Mouse (Mus musculus) limb, embryonic 14.5 days (tissue): ENCODE results near the gene Arhgap24. TPM values are rescaled to one million over a fixed set of nuclear protein-coding genes. Genes with fewer than 3 reads are reported as not detected.

ENCODE experiments used
- ATAC-seq: fragments of 200-750 bp; cut with Nextera tagmentation; 2 replicates; pipeline ENCODE4 v1.8.0; 2017; ENCODE audit warnings: low read depth, moderate number of reproducible peaks, moderate TSS enrichment; ENCODE audit not compliant: low FRiP score
- DNase-seq: peaks from one replicate; pipeline ENCODE4 v3.0.0-alpha.2; 2015; ENCODE audit warnings: low spot score
- H3K27ac ChIP-seq: fragments of 300-500 bp; sonication (generic); replicated peaks from 2 replicates; pipeline ENCODE4 v1.5.1; 2014; ENCODE audit warnings: low read depth, mild to moderate bottlenecking, low read length, moderate library complexity, mixed read lengths
- H3K27me3 ChIP-seq: fragments of 300-500 bp; sonication (generic); 2 replicates; pipeline ENCODE4 v1.6.1; 2014; ENCODE audit warnings: low read length, mixed read lengths; ENCODE audit not compliant: control insufficient read depth, insufficient read depth
- H3K36me3 ChIP-seq: fragments of 300-500 bp; sonication (generic); 2 replicates; pipeline ENCODE4 v1.6.1; 2014; ENCODE audit warnings: mild to moderate bottlenecking, low read length, moderate library complexity, mixed read lengths; ENCODE audit not compliant: control insufficient read depth, insufficient read depth
- H3K4me1 ChIP-seq: fragments of 300-500 bp; sonication (generic); 2 replicates; pipeline ENCODE4 v1.6.1; 2014; ENCODE audit warnings: antibody characterized with exemption, low read length, mixed read lengths; ENCODE audit not compliant: control insufficient read depth, insufficient read depth
- H3K4me2 ChIP-seq: fragments of 300-500 bp; sonication (generic); replicated peaks from 2 replicates; pipeline ENCODE4 v1.6.1; 2014; ENCODE audit warnings: low read depth, mild to moderate bottlenecking, low read length, moderate library complexity; ENCODE audit not compliant: severe bottlenecking
- H3K4me3 ChIP-seq: fragments of 300-500 bp; sonication (generic); replicated peaks from 2 replicates; pipeline ENCODE4 v1.5.1; 2014; ENCODE audit warnings: low read length
- H3K9ac ChIP-seq: fragments of 300-500 bp; sonication (generic); 2 replicates; pipeline ENCODE4 v1.6.1; 2014; ENCODE audit warnings: mild to moderate bottlenecking, low read depth, low read length, moderate library complexity; ENCODE audit not compliant: severe bottlenecking
- H3K9me3 ChIP-seq: fragments of 300-500 bp; sonication (generic); 2 replicates; pipeline ENCODE4 v1.6.1; 2016; ENCODE audit warnings: low read length; ENCODE audit not compliant: control insufficient read depth
- POLR2A ChIP-seq: fragments of 200-500 bp; IDR thresholded peaks from 2 replicates; pipeline ENCODE4 v1.8.0; 2012; ENCODE audit warnings: inconsistent platforms, mild to moderate bottlenecking, moderate library complexity, borderline replicate concordance; ENCODE audit not compliant: insufficient read depth, insufficient read length; ENCODE audit errors: extremely low read depth
- WGBS: fragments of 180-500 bp; shearing (Covaris S2); extraction: QIAGEN DNeasy Blood & Tissue Kit; methylation state at CpG from one replicate; pipeline ENCODE4 v1.1.7; 2014; 5-methylcytosine and 5-hydroxymethylcytosine counted together
- polyA plus RNA-seq, 2 experiments: library from polyadenylated mRNA; depleted of rRNA in 1 of 2; stranded (reverse) in 1 of 2; unstranded in 1 of 2; fragments of >200 nt; fragmentation: Nextera tagmentation in 1 of 2; extraction: Ambion mirVana in 1 of 2; gene quantifications; 2 replicates each; pipeline versions ENCODE4 v1.2.1 to v1.2.3; 2012 to 2014

Gene Arhgap24
- polyA plus RNA-seq, 2 experiments = 20.2 to 25.8 TPM

- no peak overlapping the region for H3K4me2 ChIP-seq
- no peaks in the 10 kb centered on the region for H3K9me3 ChIP-seq
- no peak overlapping the region for H3K4me3 ChIP-seq
- 61% methylated on average over 2 of the region's 2 CpGs for WGBS
- no peaks in the 10 kb centered on the region for H3K27me3 ChIP-seq
- H3K4me1 ChIP-seq = no peaks in the 10 kb centered on the region; the same call in 1 of the 2 replicates
- H3K27ac ChIP-seq = no peak overlapping the region
- DNase-seq = no peak
- TF ChIP-seq POLR2A = no peak
- no peaks in the 10 kb centered on the region for H3K36me3 ChIP-seq
- H3K9ac ChIP-seq = no peak overlapping the region
- ATAC-seq = no peak
Observed at GRCm38 (mm10) chr5:102786123-102786522, 304.9 kb downstream of the Arhgap24 start.

GRCm38 (mm10) chr5:102788437-102788836 lies 307.2 kb downstream of the Arhgap24 start:
- TF ChIP-seq POLR2A = no peak
- no peaks in the 10 kb centered on the region for H3K27me3 ChIP-seq
- no peak overlapping the region for H3K9ac ChIP-seq
- 72% methylated on average over 3 of the region's 3 CpGs for WGBS
- ATAC-seq (no peak), DNase-seq (no peak)
- peaks cover under 1% of the 10 kb centered on the region for H3K4me1 ChIP-seq
- H3K27ac ChIP-seq = no peak overlapping the region
- H3K4me2 ChIP-seq = no peak overlapping the region
- H3K9me3 ChIP-seq = no peaks in the 10 kb centered on the region
- H3K4me3 ChIP-seq = no peak overlapping the region
- H3K36me3 ChIP-seq = no peaks in the 10 kb centered on the region

GRCm38 (mm10) chr5:102791273-102791672 lies 310.1 kb downstream of the Arhgap24 start:
- no peak for TF ChIP-seq POLR2A

GRCm38 (mm10) chr5:102793536-102793935 lies 312.3 kb downstream of the Arhgap24 start:
- Histone ChIP-seq H3K27ac (0 out of 2 replicates have a peak overlapping the region, but pooled peaks have one; percentile 22), H3K27me3 (no peaks in the 10 kb centered on the region)

More at GRCm38 (mm10) chr5:102791273-102791672, 310.1 kb downstream of the Arhgap24 start:
- WGBS = 55% methylated on average over 4 of the region's 4 CpGs
- Histone ChIP-seq H3K36me3 (no peaks in the 10 kb centered on the region), H3K4me3 (no peak overlapping the region), H3K27me3 (no peaks in the 10 kb centered on the region), H3K9me3 (no peaks in the 10 kb centered on the region), H3K27ac (no peak overlapping the region), H3K4me2 (no peak overlapping the region), H3K4me1 (peaks cover 6% of the 10 kb centered on the region), H3K9ac (no peak overlapping the region)
- ATAC-seq (no peak), DNase-seq (no peak)

GRCm38 (mm10) chr5:102801469-102801868 lies 320.3 kb downstream of the Arhgap24 start:
- H3K4me3 ChIP-seq = no peak overlapping the region

More at GRCm38 (mm10) chr5:102793536-102793935, 312.3 kb downstream of the Arhgap24 start:
- TF ChIP-seq POLR2A = no peak
- Histone ChIP-seq H3K4me2 (no peak overlapping the region), H3K4me1 (peaks cover 6% of the 10 kb centered on the region), H3K9ac (no peak overlapping the region), H3K9me3 (no peaks in the 10 kb centered on the region), H3K36me3 (no peaks in the 10 kb centered on the region), H3K4me3 (no peak overlapping the region)
- whole genome bisulfite sequencing = 75% methylated on average over 11 of the region's 11 CpGs
- no peak for DNase-seq
- ATAC-seq = no peak

GRCm38 (mm10) chr5:102802833-102803232 lies 321.6 kb downstream of the Arhgap24 start:
- WGBS = 82% methylated on average over 6 of the region's 6 CpGs
- Histone ChIP-seq H3K9me3 (no peaks in the 10 kb centered on the region), H3K36me3 (no peaks in the 10 kb centered on the region), H3K4me3 (no peak overlapping the region), H3K4me2 (no peak overlapping the region), H3K27me3 (no peaks in the 10 kb centered on the region), H3K4me1 (0 out of 2 replicates have a peak, but pooled peaks cover 4% of the 10 kb centered on the region), H3K27ac (no peak overlapping the region), H3K9ac (no peak overlapping the region)
- DNase-seq (no peak), ATAC-seq (no peak)
- no peak for TF ChIP-seq POLR2A

More at GRCm38 (mm10) chr5:102801469-102801868, 320.3 kb downstream of the Arhgap24 start:
- H3K4me2 ChIP-seq = no peak overlapping the region
- no peaks in the 10 kb centered on the region for H3K27me3 ChIP-seq
- 0 out of 2 replicates have a peak, but pooled peaks cover 4% of the 10 kb centered on the region for H3K4me1 ChIP-seq
- no peak overlapping the region for H3K9ac ChIP-seq
- no peak for ATAC-seq
- H3K9me3 ChIP-seq = no peaks in the 10 kb centered on the region
- no peak for TF ChIP-seq POLR2A
- 81% methylated on average over 3 of the region's 3 CpGs for WGBS
- DNase-seq = no peak
- H3K27ac ChIP-seq = no peak overlapping the region
- H3K36me3 ChIP-seq = no peaks in the 10 kb centered on the region
